Mouse (Mus musculus): ENCODE measurements at regions not wholly inside any gene's neighbourhood (a gene's known extent, or its start where the extent isn't known, plus 50 kb on each side); places are given as distances from the start of the nearest gene placed in this dataset.
"Not testable (repeated sequence)": the region's sequence is repeated elsewhere in the genome, so short reads cannot be mapped to it uniquely, and the experiment has no call there.

GRCm38 (mm10) chr13:13888847-13889246 is 65.4 kb upstream of the B3galnt2 start:
- DNase-seq (ENCODE audit: low spot score in 2 of 2) = not testable (repeated sequence)

GRCm38 (mm10) chr13:13889297-13890120 is 64.8 kb upstream of the B3galnt2 start:
- peak; percentile 94 to 97 for DNase-seq (ENCODE audit: low spot score in 2 of 2)

- not testable (repeated sequence) for DNase-seq (ENCODE audit: low spot score in 2 of 2)
These were observed 52.1 kb upstream of the B3galnt2 start for GRCm38 (mm10) chr13:13902186-13902585.

Measured in heart, adult 9 months (tissue).